Mouse (Mus musculus): ENCODE results near the gene Vdr. TPM values are rescaled to one million over a fixed set of nuclear protein-coding genes. Genes with fewer than 3 reads are reported as not detected.
A peak's percentile ranks its signal among the peaks of the same experiment; 100 is the strongest.

Vdr gene
- total RNA-seq, 2 experiments from 2014 or later = 0.10 TPM; not detected in 1

DNA sequence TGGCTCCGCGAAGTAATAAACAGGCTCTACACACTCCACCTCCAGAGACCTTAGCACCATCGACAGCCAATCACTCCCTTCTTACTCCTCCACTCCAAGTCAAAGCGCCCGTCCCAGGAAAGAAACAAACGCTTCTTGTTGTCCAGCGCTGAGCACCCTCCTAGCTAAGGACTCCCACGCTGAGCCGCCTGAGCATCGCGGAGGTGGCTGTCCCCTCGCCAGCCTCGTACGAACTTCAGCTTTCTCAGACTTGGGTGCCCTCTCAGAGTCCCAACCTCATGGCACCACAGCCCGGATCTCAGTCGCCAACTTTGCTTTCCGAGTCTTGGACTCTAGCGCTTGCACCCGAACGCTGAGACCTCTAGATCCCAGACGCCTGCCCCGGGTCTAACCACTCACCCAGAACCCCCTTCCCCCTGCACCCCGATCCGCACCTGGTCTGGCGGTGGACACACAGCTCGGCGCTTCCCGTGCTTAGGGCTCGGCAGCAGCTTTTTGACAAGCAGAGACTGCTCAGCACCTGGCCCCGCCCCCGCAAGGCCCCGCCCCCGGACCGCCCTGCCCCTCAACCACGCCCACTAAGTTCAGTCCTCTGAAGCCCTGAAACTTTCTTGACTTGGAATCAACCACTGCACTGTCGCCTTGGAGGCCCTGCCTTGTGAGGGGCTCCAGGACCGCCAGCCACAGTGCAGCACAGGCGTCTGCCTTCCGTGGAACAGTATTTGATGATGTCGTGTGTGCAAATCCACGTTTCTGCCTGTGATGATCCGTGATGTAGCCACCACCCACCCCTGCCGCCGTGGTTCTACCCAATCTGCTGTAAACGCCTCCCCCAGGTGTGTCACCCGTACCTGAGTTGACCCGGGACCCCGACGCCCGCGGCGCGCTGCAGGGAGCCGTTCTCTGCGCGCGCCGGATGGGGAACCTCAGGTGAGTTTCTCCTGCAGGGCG is 2.4 kb downstream of the Vdr start:
- no peak for DNase-seq (ENCODE audit: low spot score in 2 of 2)

DNA sequence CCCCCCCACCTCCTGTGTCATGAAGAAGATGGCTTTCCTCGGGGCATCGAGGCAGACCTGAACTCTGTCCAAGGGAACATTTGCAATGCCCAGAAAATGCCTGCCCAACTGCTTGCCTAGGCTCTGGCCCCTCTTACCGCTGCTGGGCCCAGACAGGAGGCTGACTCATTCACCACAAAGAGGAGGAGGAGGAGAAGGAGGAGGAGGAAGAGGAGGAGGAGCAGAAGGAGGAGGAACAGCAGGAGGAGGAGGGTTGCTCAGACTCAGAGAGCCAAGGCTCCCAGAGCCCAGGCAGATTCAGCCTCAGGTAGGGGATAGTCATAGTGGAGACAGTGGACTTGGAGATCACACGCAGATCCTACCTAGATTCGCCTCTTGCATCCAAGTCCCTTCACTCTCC is 3.2 kb downstream of the Vdr start:
- no peak for TF ChIP-seq CTCF (conservative IDR thresholded peaks at IDR 0.05)
- Histone ChIP-seq H3K27ac (no peak overlapping the region), H3K4me3 (no peak overlapping the region)
- DNase-seq (ENCODE audit: low spot score in 2 of 2) = no peak

More for the DNA sequence above, 2.4 kb downstream of the Vdr start:
- TF ChIP-seq CTCF (conservative IDR thresholded peaks at IDR 0.05) = no peak
- no peak overlapping the region for H3K27ac ChIP-seq
- H3K4me3 ChIP-seq = peak overlapping the region; percentile 51

DNA sequence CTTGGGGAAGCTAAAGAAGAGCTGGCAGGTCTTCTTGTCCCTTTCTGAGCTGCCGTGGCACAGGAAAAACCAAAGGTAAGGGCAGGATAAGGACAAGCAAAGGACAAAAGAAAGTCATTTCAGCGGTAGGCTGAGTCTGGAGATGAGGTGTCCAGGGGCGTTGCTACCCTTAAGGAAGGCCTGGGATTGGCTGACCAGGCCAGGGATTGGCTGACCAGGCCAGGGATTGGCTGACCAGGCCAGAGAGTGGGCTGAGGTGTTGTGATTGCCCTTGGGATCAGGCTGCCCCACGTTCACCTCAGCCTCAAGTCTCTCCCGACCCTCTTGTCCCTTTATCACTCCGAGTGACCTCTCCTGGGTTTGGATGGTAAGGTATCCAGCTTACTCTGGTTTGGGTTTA is 5.1 kb downstream of the Vdr start:
- Histone ChIP-seq H3K4me3 (no peak overlapping the region), H3K27ac (no peak overlapping the region)
- TF ChIP-seq CTCF (conservative IDR thresholded peaks at IDR 0.05) = no peak
- DNase-seq (ENCODE audit: low spot score in 2 of 2) = no peak

DNA sequence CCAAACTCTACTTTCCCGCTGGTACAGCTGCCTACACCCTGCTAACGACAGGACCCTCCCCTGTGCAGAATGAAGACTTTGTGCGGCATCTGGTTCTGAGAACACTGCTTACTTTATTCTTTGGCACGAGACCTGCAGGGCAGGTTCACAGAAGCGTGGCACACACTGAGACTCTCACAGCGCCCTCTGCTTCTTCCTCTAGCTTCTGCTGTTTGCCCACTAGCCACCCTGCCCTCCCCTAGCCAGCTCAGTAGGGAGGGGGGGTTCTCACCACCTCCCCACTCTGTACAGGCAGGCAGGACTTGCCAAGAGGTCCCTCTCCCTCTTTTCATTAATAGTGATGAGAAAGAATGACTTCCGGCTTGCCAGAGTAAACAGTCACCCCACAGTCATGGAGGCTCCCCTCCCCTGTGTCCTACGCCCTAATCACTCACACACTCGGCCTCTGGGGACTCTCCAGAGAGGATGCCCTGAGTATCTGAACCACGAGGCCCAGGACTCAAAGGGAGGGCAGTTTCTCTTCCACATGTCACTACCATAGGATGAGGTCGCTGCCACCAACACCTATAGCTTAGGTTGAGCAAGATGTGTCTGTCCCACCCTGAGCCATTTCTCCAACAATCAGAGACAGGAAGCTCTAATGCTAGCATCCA is 6.0 kb downstream of the Vdr start:
- H3K27ac ChIP-seq = no peak overlapping the region
- no peak for TF ChIP-seq CTCF (conservative IDR thresholded peaks at IDR 0.05)
- no peak for DNase-seq (ENCODE audit: low spot score in 2 of 2)
- no peak overlapping the region for H3K4me3 ChIP-seq

DNA sequence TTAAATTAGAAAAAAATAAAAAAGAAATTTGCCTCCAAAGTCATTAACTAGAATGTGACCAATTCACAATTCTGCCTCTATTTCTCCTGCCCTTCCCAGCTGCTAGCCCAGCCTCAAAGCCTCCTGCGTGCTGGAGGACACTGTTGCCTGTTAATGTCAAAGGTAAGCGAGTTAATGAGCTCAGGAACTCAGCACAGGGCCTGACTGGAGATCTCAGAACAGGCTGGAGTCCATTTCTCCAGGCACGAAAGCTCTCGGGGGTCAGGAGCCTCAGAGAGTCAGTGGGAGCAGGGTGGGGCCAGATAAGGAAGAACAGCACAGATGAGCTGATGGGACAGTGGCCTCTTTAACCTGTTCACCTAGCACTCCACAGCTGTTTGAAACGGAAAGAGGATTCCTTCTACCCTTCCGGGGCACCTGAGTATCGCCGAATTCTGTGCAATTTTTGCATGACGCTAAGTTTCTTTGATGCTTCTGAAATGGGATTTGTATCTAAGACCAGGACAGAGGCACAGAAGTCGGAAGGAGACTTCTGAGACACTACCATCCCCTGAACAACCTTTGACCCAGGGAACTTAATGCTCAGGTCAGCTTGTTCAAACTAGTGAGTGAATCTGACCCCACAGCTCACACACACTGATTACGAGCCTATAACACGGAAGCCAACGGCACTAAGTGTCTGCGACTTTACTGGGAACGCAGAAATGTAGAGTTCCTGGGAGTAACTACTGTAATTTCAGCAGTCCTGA is 7.0 kb downstream of the Vdr start:
- no peak for TF ChIP-seq CTCF (conservative IDR thresholded peaks at IDR 0.05)
- H3K27ac ChIP-seq = no peak overlapping the region
- no peak for DNase-seq (ENCODE audit: low spot score in 2 of 2)
- H3K4me3 ChIP-seq = no peak overlapping the region

DNA sequence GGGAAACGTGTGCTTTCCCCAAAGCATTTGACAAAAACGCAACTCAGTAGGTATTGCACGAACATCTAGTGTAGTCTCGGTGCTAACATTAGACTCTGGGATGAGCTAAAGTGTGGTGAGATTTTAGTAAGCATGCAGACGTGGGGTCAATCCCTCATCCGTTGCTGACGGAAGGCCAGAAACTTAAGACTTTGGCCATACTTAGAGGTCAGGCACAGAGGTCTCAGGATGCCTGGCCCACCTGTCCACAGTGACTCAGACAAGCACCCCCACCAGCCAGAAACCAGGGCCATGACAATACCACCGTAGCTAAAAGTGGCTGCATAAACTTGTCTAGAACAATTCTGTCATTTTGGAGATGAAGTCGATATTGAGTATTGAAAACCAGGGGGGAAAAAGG is 9.4 kb downstream of the Vdr start:
- DNase-seq (ENCODE audit: low spot score in 2 of 2) = no peak
- TF ChIP-seq CTCF (conservative IDR thresholded peaks at IDR 0.05) = no peak
- no peak overlapping the region for H3K27ac ChIP-seq
- H3K4me3 ChIP-seq = no peak overlapping the region

DNA sequence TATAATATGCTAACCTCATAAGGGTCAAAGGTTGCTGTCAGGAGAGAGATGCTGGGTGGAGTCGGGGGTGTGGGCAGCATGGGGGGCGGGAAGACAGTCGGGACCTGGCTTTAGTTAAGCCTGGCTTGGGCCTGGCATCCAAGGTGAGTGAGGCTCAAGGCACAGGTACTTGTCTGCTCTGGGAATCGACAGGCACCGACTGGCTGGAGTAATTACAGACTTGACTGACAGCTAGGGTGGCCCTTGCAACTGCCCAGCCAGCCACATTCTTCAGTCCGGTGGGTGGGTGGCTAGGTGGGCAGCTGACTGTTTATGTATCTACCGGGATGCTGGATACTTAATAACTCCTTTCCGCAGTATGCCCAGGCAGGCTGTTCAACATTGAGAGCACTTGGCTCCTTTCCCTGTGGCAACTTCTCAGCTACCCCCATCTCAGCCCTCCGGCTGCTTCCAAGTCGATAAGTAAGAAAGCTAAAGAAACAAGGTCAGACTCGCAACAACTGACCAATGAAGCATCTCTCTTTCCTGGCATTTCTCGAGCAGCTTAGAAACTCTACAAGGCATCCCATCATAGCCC is 10.0 kb downstream of the Vdr start:
- DNase-seq (ENCODE audit: low spot score in 2 of 2) = no peak
- Histone ChIP-seq H3K27ac (no peak overlapping the region), H3K4me3 (no peak overlapping the region)
- TF ChIP-seq CTCF (conservative IDR thresholded peaks at IDR 0.05) = no peak

DNA sequence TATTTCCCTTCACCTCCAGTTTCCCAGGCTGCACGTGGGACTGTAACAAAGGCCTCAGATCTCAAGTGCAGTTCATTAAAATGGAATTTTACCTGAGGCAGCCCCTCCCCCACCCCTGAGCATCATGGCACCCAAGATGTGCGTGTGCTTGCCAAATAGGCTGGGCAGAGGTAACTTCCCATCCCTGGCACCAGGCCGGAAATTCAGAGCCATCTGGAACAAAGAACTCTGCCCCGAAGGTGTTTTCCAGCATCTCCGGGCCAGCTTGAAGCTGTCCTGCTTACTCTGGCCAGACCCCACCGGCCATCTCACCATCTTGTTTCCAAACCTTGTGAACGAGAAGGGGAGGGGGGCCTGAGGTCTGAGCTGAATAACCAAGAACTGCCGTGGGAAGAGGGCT is 10.7 kb downstream of the Vdr start:
- no peak overlapping the region for H3K27ac ChIP-seq
- no peak for DNase-seq (ENCODE audit: low spot score in 2 of 2)

DNA sequence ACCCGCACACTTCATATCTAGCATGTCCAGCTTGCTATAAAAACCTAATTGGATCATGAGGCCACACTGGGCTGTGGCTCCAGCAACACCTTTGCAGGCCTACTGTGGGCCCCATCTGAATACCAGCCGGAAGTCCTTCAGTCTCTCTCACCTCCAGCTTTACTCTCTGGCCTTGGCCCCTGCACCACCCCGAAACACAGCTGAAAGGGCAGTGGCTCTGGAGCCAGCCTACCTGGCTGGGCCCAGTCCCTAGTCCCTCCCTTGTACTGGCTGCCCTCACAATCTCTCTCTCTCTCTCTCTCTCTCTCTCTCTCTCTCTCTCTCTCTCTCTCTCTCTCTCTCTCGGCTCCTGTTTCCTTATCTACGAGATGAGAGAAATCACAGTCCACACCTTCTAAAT is 11.6 kb downstream of the Vdr start:
- no peak overlapping the region for H3K27ac ChIP-seq
- H3K4me3 ChIP-seq = no peak overlapping the region
- DNase-seq (ENCODE audit: low spot score in 2 of 2) = no peak
- no peak for TF ChIP-seq CTCF (conservative IDR thresholded peaks at IDR 0.05)

More for the DNA sequence above, 10.7 kb downstream of the Vdr start:
- no peak overlapping the region for H3K4me3 ChIP-seq
- TF ChIP-seq CTCF (conservative IDR thresholded peaks at IDR 0.05) = no peak

DNA sequence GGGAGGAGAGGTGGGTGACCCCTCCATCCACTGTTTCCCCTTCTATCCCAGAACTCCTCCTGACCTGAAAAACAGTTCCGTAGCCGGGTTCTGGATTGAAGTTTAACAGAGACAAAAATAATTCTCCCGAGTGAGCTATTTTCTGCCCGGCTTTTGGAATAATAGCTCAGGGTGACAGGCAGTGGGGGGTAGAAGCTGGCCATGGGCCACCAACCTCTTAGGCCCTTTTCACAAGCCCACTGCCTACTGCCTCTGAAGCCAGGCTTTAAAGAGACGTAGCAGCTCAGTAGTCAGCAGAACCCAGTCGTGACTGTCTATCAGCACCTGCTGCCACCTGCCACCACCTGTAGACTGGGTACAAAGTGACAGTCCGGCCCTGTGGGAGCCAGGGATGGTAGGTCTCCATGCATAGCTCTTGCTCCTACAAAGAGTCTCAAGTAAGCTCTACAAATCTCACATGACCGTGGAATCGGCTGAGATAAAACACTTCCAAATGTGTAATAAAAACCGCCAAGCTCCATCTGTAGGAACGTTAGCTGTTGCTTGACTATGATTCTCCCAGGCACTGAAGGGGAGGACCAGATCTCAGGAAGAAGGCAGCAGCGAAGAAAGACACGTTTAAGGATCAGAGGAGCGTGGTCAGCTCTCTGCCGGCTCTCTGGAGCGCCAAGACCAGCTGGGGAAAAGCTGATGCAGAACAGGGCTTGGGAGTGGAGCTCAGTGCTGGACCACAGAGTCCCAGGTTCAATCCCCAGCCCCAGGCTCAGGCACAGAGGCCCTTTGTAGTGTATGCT is 13.4 kb downstream of the Vdr start:
- no peak overlapping the region for H3K27ac ChIP-seq
- no peak for TF ChIP-seq CTCF (conservative IDR thresholded peaks at IDR 0.05)
- no peak for DNase-seq (ENCODE audit: low spot score in 2 of 2)
- no peak overlapping the region for H3K4me3 ChIP-seq

DNA sequence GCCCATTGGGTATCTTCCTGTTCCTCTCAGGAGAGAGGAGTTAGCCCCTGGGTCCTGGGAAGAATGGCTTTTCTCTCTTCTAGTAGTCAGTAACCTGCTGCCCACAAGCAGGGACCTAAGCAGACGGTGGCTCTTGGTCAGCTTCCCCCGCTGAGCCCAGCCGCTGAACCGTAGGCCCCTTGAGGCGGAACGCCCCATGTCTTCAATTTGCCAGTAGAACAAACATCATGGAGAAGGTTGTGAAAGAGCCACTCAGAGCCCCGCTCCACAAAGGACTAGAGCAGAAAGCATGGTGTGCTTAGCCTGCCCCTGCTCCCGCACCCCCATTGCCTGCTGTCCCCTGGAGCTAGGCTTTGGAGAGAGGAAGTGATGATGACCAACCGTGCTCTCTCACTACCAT is 14.1 kb downstream of the Vdr start:
- Histone ChIP-seq H3K27ac (no peak overlapping the region), H3K4me3 (no peak overlapping the region)
- TF ChIP-seq CTCF (conservative IDR thresholded peaks at IDR 0.05) = no peak
- DNase-seq (ENCODE audit: low spot score in 2 of 2) = no peak

DNA sequence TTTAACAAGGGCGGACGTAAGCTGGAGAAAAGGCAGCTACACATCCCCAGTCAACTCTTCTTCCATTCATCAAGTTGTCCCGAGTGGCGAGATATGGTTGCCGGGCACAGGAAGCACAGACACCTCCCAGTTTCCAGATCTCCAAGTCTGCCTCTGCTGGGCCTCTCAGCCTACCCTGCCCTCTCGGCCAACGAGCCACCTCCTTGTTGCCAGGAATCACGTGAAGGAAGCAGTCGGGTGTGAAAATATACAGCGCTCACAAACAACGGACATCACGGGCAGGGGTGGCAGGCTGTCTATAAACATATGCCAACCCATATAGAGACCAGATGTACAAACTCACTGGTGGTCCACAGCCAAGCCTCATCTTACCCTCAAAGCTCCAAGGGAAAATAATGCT is 14.6 kb downstream of the Vdr start:
- TF ChIP-seq CTCF (conservative IDR thresholded peaks at IDR 0.05) = no peak
- no peak overlapping the region for H3K27ac ChIP-seq
- H3K4me3 ChIP-seq = no peak overlapping the region
- DNase-seq (ENCODE audit: low spot score in 2 of 2) = no peak
